33 mouse cellular contexts compared by ENCODE assay signal in the genomic region with DNA sequence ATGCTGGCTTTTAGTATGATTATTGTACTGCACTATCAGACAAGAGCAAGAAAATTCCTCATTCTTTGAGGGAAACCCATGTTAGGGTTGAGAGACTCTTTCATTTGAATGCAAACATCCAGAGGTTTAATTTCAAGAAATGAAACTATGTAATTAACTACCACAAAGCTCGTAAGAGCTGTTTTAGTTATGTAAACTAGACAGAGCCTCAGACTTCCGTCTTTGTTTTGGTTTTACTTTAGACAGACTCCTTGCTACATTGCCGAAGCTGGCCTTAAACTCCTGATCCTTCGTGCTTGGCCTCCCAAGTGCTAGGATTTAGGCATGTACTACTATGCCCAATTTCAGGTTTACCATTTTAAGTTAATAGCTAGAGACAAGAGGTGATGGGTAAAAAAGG.
DNase-seq lines count a peak whose midpoint lies in the region; ATAC-seq and TF ChIP-seq lines count a peak whose summit lies in the region.
"Had no signal": no experiment of that assay in that cellular context is flagged by ENCODE, and none has a peak within 500 bp of the region (broad histone marks: within the 10 kb centered on the region; RNA-seq: fewer than 3 reads in every experiment).

No protein-coding gene starts in this region.

- DNase-seq in CD4-positive helper T cell, adult 2 months (ENCODE audit: low read depth, low spot score): peak; percentile 7
- no peak for DNase-seq in layer of hippocampus, adult 9-10 months (ENCODE audit: low spot score)
- no peak for DNase-seq in thymus, adult 2 months
- DNase-seq in cerebellum, postnatal 4 days (ENCODE audit: low spot score in 2 of 2): no peak
- DNase-seq: adrenal gland, postnatal 25 days; cerebellum, adult 8-10 months; cerebellum, postnatal 36 days; gastrocnemius, adult 2 months; gastrocnemius, postnatal 36 days; heart, adult 2 months; heart, postnatal 14 days; kidney, adult 2 months; kidney, postnatal 4 days; layer of hippocampus, adult 9-11 months; liver; lung, adult 2 months; lung, postnatal 14 days; thymus, adult 18-20 months; thymus, postnatal 36 days had no signal

- TF ChIP-seq POLR2A in bone marrow macrophage, adult 2 months (IDR thresholded peaks at IDR 0.05; ENCODE audit: borderline replicate concordance, low read depth, low read length): no peak
- TF ChIP-seq POLR2A in thymus, adult 2 months (IDR thresholded peaks at IDR 0.05; ENCODE audit: control insufficient read depth, extremely low read depth, insufficient read depth, low read length, poor library complexity): no peak

- H3K4me1 ChIP-seq in bone marrow macrophage, adult 2 months (ENCODE audit: control insufficient read depth, insufficient read depth, low read length): no peaks in the 10 kb centered on the region
- no peaks in the 10 kb centered on the region for H3K4me1 ChIP-seq in thymus, adult 2 months (replicated peaks; ENCODE audit: control insufficient read depth, insufficient read depth, low read length)
- no peaks in the 10 kb centered on the region for H3K4me1 ChIP-seq in heart, embryonic 12.5 days (replicated peaks)
- H3K4me1 ChIP-seq: embryonic facial prominence, embryonic 13.5 days; forebrain, embryonic 10.5 days; hindbrain, embryonic 10.5 days; hindbrain, embryonic 15.5 days; intestine, embryonic 15.5 days; neural tube, embryonic 12.5 days had no signal

- ATAC-seq in megakaryocyte, adult 5-6 weeks (ENCODE audit: poor library complexity, severe bottlenecking): peak; percentile 84
- ATAC-seq in heart, embryonic 12.5 days (ENCODE audit: insufficient number of reproducible peaks, low FRiP score): no peak
- ATAC-seq: forebrain, embryonic 16.5 days; intestine, embryonic 15.5 days; midbrain, embryonic 16.5 days had no signal

- H3K9ac ChIP-seq in heart, embryonic 12.5 days: no peak overlapping the region
- H3K9ac ChIP-seq: embryonic facial prominence, embryonic 13.5 days; hindbrain, embryonic 15.5 days; intestine, embryonic 15.5 days; liver, embryonic 14.5 days; neural tube, embryonic 12.5 days had no signal

- no peaks in the 10 kb centered on the region for H3K27me3 ChIP-seq in thymus, adult 2 months (ENCODE audit: control insufficient read depth, insufficient read depth, low read length)
- H3K27me3 ChIP-seq in heart, embryonic 12.5 days (replicated peaks): no peaks in the 10 kb centered on the region
- H3K27me3 ChIP-seq: embryonic facial prominence, embryonic 13.5 days; hindbrain, embryonic 15.5 days; intestine, embryonic 15.5 days; neural tube, embryonic 12.5 days had no signal

- H3K36me3 ChIP-seq in thymus, adult 2 months (ENCODE audit: control insufficient read depth, insufficient read depth, low read length): no peaks in the 10 kb centered on the region
- H3K36me3 ChIP-seq in heart, embryonic 12.5 days: peaks cover 8% of the 10 kb centered on the region
- H3K36me3 ChIP-seq: intestine, embryonic 15.5 days had no signal

- no peak overlapping the region for H3K4me2 ChIP-seq in heart, embryonic 12.5 days
- H3K4me2 ChIP-seq: embryonic facial prominence, embryonic 13.5 days; hindbrain, embryonic 15.5 days; intestine, embryonic 15.5 days; midbrain, embryonic 11.5 days; neural tube, embryonic 12.5 days had no signal

- H3K27ac ChIP-seq in bone marrow macrophage, adult 2 months (ENCODE audit: insufficient read depth, low read depth, low read length): no peak overlapping the region
- no peak overlapping the region for H3K27ac ChIP-seq in thymus, adult 2 months (ENCODE audit: control insufficient read depth, insufficient read depth, low read length)
- no peak overlapping the region for H3K27ac ChIP-seq in heart, embryonic 12.5 days (ENCODE audit: poor library complexity, severe bottlenecking)
- H3K27ac ChIP-seq: embryonic facial prominence, embryonic 13.5 days; forebrain, embryonic 10.5 days; gastrocnemius, adult 2 months; heart, adult 2 months; hindbrain, embryonic 10.5 days; hindbrain, embryonic 15.5 days; intestine, embryonic 15.5 days; liver, embryonic 14.5 days; neural tube, embryonic 12.5 days; stomach, postnatal 0 days had no signal

- no peak for TF ChIP-seq CTCF in bone marrow macrophage, adult 2 months (IDR thresholded peaks at IDR 0.05; ENCODE audit: low read depth, low read length)
- TF ChIP-seq CTCF in thymus, adult 2 months (IDR thresholded peaks at IDR 0.05; ENCODE audit: borderline replicate concordance, control insufficient read depth, extremely low read depth, insufficient read depth, low read length, poor library complexity): no peak

- peak overlapping the region; percentile 41 for H3K4me3 ChIP-seq in bone marrow macrophage, adult 2 months (ENCODE audit: insufficient read depth, low read length)
- no peak overlapping the region for H3K4me3 ChIP-seq in thymus, adult 2 months (ENCODE audit: control insufficient read depth, insufficient read depth, low read length)
- no peak overlapping the region for H3K4me3 ChIP-seq in heart, embryonic 12.5 days
- H3K4me3 ChIP-seq: embryonic facial prominence, embryonic 13.5 days; forebrain, embryonic 10.5 days; gastrocnemius, adult 2 months; heart, adult 2 months; hindbrain, embryonic 10.5 days; hindbrain, embryonic 15.5 days; intestine, embryonic 15.5 days; neural tube, embryonic 12.5 days had no signal

- 89% methylated on average over 4 of the region's 4 CpGs for WGBS in thymus, adult 2 months
- WGBS in heart, embryonic 12.5 days: 83% methylated on average over 4 of the region's 4 CpGs

- no peaks in the 10 kb centered on the region for H3K9me3 ChIP-seq in heart, embryonic 12.5 days (replicated peaks)
- H3K9me3 ChIP-seq: embryonic facial prominence, embryonic 13.5 days; forebrain, embryonic 10.5 days; hindbrain, embryonic 10.5 days; hindbrain, embryonic 15.5 days; intestine, embryonic 15.5 days; neural tube, embryonic 12.5 days had no signal
